Mouse (Mus musculus): Measurements from ENCODE around the gene Gsdma3.

The Gsdma3 gene

DNA sequence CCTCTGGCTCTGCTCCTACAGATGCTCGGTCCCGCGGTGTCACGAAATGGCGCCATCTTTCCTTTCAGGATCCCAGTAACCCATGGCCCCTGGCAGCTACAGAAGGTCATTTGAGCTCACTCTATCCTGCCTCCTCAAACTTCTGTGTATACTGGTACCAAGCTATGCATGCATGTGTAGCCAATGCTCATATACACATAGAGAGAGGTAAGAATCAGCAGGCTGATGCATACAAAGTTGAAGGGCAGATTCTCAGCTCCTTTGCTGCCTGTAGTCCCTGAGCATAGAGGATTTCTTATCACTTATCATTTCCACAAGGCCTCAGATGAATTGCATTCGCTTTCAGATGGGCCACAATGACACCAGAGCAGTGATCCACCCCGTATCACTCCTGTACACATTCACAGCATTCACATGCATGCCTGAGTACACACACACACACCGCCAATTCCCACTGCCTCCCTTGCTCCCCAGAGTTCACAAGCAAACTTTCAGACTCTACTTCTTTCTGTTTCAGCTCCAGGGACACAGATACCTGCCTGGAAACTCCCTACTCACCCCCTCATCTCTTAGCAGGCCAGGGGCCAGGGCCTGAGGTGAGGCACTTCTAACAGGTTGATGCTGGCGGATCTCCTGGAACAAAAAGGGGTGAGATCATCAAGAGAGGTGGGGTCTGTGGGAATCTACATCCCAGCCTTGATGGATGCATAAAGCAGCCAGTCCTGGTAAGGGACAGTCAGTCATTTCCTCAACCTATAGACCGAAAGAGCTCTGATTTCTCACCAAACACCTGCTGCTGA, at the start of gene Gsdma3, which contains the start of gene Gm12355:
Gene Gsdma3, plus strand, starts transcription at position 750 of the 800 bp plus-strand sequence.
Gene Gm12355, minus strand, starts transcription at position 51 of the 800 bp plus-strand sequence.
- no peak for DNase-seq (ENCODE audit: low read depth, low spot score)

- no peak for DNase-seq (ENCODE audit: low read depth, low spot score)
Observed at GRCm38 (mm10) chr11:98577776-98578175, 48.4 kb upstream of the Gsdma3 start.

DNA sequence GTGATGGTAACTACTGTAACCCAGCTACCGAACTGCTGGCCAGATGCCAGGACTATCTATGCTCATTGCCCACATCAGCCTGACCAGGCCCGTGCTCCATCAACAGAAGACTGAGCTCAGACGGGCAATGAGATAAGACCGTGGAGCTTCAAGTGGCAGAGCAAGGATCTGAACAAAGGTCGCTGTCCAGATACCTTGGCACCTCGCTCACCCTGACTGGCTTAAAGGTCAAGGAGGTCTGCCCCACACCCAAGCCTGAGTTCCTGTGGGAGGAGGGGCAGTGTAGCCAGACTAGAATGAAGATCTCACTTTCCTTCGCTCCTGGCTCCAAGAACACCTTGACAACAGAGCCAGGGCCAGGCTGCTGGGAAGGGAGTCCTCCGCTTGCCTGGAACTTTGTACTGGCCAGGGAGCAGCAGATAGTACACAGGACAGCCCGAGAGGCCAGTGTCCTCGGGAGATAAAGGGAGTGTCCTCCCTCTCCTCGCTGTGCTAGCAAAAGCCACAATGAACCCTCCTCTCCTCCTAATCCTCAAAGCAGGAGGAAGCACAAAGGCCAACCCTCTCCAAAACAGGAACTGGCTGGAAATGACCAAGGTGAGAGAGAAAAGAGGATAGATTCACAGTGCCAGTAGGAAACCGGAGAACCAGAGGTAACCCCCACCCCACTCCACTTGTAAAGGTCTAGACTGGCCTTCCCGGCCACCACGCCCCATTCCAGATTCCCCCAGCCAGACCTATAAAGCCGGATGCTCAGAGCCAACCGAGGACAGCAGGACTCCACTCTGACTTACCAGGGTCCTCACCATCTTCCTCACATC, 45.6 kb upstream of the Gsdma3 start:
- no peak for DNase-seq (ENCODE audit: low read depth, low spot score)

DNA sequence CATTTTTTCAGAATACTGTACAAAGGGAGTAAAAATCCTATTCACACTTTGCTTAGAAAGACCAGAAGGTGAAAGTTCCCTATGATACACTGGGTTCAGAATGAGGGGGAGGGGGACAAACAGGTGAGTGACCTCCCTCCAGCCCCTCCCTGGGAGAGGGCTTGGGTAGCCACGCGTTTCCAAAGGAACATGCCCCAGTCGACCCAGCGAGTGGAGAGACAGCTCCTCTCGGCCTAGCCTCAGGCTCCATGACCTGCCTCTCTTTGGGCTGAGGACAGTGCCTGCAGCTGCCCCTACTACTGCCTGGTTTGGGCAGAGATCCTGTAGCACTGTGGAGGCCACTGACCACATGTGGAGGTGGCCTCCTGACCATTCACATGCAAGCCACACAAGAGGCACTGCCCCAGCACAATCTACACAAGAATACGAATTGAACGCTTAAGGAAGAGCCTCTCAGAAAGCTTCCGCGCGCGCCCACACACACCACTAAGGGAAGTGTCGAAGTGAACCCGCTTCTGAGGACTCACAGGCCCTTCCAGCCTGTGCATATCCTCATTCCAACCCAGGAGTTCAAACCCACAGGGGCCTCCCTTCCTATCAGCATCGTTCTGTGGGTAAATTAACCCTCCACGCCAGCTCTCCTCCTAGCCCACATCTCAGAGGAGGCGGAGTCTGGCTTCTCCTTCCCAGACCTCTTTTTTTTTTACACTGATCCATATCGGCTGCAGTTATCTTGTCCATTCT, 44.7 kb upstream of the Gsdma3 start:
- no peak for DNase-seq (ENCODE audit: low read depth, low spot score)

- no peak for DNase-seq (ENCODE audit: low read depth, low spot score)
Observed at GRCm38 (mm10) chr11:98582030-98582388, 44.2 kb upstream of the Gsdma3 start.

DNA sequence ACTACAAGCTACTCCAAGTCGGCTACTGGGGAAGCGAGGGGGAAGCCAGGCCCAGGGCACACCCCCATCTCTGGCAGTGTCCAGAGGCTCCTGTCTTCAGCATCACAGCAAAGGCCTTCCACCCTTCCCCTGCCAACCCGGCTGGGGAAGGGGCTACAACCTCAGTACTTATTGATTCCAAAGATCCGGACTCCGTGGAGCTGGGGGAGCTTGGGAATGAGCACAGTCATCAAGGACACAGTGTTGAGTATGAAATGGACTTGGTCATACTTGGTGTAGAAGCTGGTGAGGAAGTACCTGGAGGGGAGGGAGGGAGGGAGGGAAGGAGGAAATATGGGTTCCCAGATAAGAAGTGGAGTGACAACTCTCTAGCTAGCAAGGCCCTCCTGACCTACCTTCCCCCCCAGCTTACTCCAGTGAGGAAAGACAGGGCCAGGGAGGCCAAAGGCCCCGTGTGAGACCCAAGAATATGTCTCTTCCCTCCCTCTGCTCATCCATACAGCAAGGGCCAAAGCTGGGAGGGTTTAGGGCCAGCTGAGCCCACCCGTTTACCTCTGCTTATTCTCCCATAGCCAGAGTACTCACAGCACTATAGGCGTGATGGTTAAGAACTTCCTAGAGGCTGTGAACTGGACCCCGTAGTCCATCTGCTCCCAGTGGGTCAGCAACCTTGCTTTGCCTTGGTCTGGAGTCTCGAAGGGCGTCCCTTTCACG, 43.5 kb upstream of the Gsdma3 start:
- DNase-seq (ENCODE audit: low read depth, low spot score) = no peak

- no peak for DNase-seq (ENCODE audit: low read depth, low spot score)
Observed at GRCm38 (mm10) chr11:98583265-98583552, 43.0 kb upstream of the Gsdma3 start.

DNA sequence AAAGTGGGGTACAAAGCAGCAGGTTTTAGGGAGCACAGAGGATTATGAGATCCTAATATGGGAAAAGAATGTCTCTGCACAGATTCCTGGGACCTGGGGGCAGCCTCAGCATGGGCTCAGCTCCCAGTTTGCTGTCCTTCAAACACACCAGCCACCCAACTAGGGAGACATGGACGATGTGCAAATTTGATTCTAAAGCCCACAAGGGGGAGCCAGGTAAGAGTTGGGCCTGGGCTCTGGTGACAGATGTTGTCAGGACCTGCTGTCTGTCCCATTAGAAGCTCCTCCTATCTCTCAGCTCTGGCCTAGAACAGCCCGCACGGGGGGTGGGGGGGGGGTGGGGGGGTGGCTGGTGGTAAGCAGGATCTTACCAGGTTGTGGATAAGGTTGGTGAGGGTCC, 42.6 kb upstream of the Gsdma3 start:
- DNase-seq (ENCODE audit: low read depth, low spot score) = no peak

GRCm38 (mm10) chr11:98584146-98584545, 42.0 kb upstream of the Gsdma3 start:
- no peak for DNase-seq (ENCODE audit: low read depth, low spot score)

DNA sequence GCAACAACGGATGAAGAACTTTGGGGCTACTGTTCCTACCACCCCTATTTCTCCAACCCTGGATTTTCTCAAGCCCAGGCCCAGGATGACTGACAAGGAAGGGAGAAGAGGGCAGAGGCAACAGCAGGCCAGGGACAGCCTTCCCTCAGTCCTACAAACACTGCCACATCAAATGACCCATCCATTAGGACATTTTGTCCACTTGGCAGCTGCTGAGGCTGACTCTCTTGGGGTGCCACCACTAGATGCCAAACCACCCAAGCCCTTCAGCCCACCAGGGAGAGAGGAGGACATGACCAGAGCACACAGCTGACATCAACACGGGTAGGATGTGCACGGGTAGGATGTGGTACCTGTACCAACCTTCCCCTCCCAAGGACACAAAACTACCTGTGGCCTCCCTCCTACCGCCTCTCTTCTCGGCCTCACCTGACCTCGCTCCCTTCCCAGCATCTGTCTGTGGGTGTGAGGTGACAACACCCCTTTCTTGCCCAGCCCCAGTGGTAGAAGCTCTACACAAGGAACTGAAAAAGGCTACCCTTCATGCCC, 41.5 kb upstream of the Gsdma3 start:
- DNase-seq (ENCODE audit: low read depth, low spot score) = no peak

GRCm38 (mm10) chr11:98586087-98586891, 39.9 kb upstream of the Gsdma3 start:
- no peak for DNase-seq (ENCODE audit: low read depth, low spot score)

- peak; percentile 99 for DNase-seq (ENCODE audit: low read depth, low spot score)
Observed at GRCm38 (mm10) chr11:98586892-98587563, 39.1 kb upstream of the Gsdma3 start, which contains the start of gene Ormdl3. Ormdl3 (minus strand) TSS chr11:98587368.

GRCm38 (mm10) chr11:98587684-98588546, 38.2 kb upstream of the Gsdma3 start:
- DNase-seq (ENCODE audit: low read depth, low spot score) = peak; percentile 47

DNA sequence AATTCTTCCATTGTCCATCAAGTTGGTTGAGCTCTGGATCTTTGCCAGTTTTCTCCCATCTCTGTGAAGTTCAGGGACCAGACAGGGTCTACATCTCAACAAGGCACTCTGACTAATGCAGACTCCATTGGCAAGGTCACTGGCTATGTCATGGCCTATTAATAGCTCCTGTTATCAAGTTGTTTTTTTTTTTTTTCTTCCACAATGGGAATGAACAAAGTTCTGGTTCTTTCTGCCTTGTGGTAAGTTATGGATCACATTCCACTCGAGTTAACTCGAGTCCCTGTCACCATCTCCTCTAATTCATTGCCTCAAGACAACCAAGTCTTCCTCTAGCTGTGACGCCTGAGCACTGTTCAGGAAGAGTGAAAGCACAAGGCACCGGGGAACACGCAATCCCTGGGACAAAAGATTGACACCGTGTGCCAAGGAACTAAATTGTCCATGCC, 37.3 kb upstream of the Gsdma3 start:
- no peak for DNase-seq (ENCODE audit: low read depth, low spot score)

GRCm38 (mm10) chr11:98589306-98589705, 36.9 kb upstream of the Gsdma3 start:
- no peak for DNase-seq (ENCODE audit: low read depth, low spot score)

DNA sequence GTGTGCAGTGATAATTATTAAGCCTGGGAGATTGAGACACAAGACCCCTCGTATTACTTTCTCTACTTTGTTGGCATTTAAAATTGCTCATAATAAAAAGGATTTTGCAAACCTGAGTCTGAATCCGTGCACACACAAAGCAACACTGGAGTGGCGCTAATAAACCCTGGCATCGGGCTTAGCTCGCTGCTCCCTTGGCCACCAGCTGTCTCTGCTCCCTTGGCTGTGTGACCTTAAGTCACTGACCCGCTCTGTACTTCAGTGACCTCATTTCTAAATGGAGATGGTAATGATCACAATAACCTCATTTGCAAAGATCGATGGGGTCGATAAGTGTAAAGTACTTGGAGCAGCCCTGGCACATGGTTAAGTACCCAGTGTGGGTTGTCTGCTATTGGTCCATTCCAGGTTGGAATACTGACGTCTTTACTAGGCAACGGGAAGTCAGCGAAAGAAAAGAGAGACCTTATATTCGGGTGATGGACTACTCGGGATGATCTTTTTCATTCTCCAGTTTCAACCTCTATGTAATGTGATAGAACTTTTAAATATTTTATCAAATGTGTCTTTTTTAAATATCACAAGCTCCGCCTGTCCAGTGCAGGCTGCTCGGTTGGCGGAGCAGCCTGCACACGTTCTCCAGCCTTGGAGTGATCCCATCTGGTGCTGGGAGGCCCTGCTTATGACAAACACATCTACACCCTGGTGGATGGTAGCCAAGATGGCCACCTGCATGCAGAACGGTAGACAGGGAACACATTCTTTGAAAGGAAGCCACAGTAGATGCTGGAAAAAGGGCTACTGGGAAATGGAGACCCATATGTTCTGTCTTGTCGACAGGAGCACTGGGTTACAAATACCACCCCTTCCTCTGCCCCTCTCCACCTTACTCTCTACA, 35.4 kb upstream of the Gsdma3 start:
- no peak for DNase-seq (ENCODE audit: low read depth, low spot score)

GRCm38 (mm10) chr11:98595021-98595420, 31.1 kb upstream of the Gsdma3 start:
- DNase-seq (ENCODE audit: low read depth, low spot score) = no peak

DNA sequence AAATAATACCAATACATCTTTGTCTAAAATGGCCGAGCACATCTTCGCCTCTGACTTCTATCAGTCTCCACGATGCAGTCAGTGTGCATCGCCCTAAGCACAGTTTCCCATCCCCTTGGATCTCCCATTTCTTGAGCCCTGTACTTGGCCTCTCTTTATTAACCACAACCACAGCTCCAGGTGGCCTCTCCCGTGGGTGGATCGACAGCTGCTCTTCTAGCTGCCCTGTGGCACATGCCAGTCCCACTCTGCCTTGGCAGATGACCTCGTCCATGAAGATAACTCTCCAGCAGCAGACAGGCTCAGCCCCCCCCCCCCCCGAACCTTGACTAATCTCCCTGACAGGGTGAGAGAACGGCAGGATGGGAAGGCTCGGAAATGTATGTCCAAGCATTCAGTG, 30.7 kb upstream of the Gsdma3 start:
- no peak for DNase-seq (ENCODE audit: low read depth, low spot score)
